Mouse (Mus musculus) kidney, embryonic 14.5 days (tissue): ENCODE measurements at regions not wholly inside any gene's neighbourhood (a gene's known extent, or its start where the extent isn't known, plus 50 kb on each side); places are given as distances from the start of the nearest gene placed in this dataset.

Experiments
- ATAC-seq: fragments of 200-750 bp; cut with Nextera tagmentation; 2 replicates; pipeline ENCODE4 v1.8.0; 2017; ENCODE audit warnings: moderate number of reproducible peaks, mild to moderate bottlenecking, moderate TSS enrichment, moderate library complexity; ENCODE audit not compliant: low FRiP score, low TSS enrichment
- H3K27ac ChIP-seq: fragments of 300-500 bp; sonication (generic); 2 replicates; pipeline ENCODE4 v1.5.1; 2014; ENCODE audit warnings: low read depth, mild to moderate bottlenecking, low read length, moderate library complexity, mixed read lengths
- H3K27me3 ChIP-seq: fragments of 300-500 bp; sonication (generic); 2 replicates; pipeline ENCODE4 v1.6.1; 2014; ENCODE audit warnings: mild to moderate bottlenecking, low read length; ENCODE audit not compliant: control insufficient read depth, insufficient read depth
- H3K36me3 ChIP-seq: fragments of 300-500 bp; sonication (generic); 2 replicates; pipeline ENCODE4 v1.6.1; 2014; ENCODE audit warnings: low read length, mixed read lengths; ENCODE audit not compliant: control insufficient read depth, insufficient read depth
- H3K4me1 ChIP-seq: fragments of 300-500 bp; sonication (generic); 2 replicates; pipeline ENCODE4 v1.6.1; 2014; ENCODE audit warnings: low read length, mixed read lengths; ENCODE audit not compliant: control insufficient read depth, insufficient read depth
- H3K4me2 ChIP-seq: fragments of 300-500 bp; sonication (generic); replicated peaks from 2 replicates; pipeline ENCODE4 v1.6.1; 2014; ENCODE audit warnings: low read depth, mild to moderate bottlenecking, low read length
- H3K4me3 ChIP-seq: fragments of 300-500 bp; sonication (generic); 2 replicates; pipeline ENCODE4 v1.5.1; 2014; ENCODE audit warnings: mild to moderate bottlenecking, low read length
- H3K9ac ChIP-seq: fragments of 300-500 bp; sonication (generic); 2 replicates; pipeline ENCODE4 v1.6.1; 2014; ENCODE audit warnings: low read depth, mild to moderate bottlenecking, low read length, moderate library complexity
- H3K9me3 ChIP-seq: fragments of 300-500 bp; sonication (generic); 2 replicates; pipeline ENCODE4 v1.6.1; 2016; ENCODE audit warnings: low read length; ENCODE audit not compliant: control insufficient read depth
- WGBS: fragments of 180-500 bp; shearing (Covaris S2); extraction: QIAGEN DNeasy Blood & Tissue Kit; methylation state at CpG from one replicate; pipeline ENCODE4 v1.1.7; 2014; 5-methylcytosine and 5-hydroxymethylcytosine counted together

GRCm38 (mm10) chr11:64800246-64801121 lies 178.4 kb upstream of the Elac2 start:
- WGBS, result 13% methylated on average over 21 of the region's 21 CpGs
- no peaks in the 10 kb centered on the region for H3K36me3 ChIP-seq
- no peak for ATAC-seq
- no peak overlapping the region for H3K27ac ChIP-seq
- no peaks in the 10 kb centered on the region for H3K27me3 ChIP-seq
- peak overlapping the region; percentile 32 for H3K4me2 ChIP-seq
- H3K4me1 ChIP-seq, result peaks cover 8% of the 10 kb centered on the region; the same call in 1 of the 2 replicates
- no peaks in the 10 kb centered on the region for H3K9me3 ChIP-seq
- H3K9ac ChIP-seq, result no peak overlapping the region
- no peak overlapping the region for H3K4me3 ChIP-seq

DNA sequence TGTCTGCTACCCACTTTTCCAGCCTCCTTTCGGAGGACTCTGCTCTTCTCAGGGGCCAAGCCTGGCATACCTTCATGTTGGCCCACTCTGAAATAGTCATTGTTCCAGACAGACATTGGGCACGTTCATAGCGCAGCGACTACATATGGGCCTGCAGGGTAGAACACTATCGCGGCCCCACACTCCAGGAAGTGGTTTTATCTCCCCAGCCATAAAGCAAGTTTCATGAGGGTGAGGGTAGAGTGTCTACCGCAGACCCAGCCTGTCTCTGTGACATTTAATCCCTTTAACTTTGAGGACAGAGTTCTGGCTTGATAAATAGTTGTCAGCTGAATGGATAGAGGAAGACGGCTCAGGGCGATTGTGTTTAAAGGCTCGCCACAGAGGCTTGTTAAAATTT lies 177.5 kb upstream of the Elac2 start:
- 13% methylated on average over 10 of the region's 10 CpGs for WGBS

DNA sequence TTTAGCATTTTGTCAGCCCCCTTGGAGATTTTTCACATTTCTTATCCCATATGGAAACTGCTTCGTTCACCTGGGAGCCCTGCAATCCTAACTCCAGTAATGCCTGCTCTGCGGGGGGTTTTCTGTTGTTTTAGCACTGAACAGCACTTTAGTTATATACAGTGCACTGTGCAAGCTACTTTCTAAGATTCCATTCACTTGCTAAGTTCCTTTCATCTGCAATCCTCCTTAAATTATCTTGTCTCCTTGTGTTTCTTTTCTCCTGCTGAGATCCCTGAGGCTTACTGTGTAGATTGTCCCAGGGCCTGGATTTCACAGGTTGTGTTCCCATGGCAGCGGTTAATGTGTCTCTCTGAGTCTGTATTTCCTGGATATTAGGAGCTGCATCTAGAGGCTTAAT lies 173.3 kb upstream of the Elac2 start:
- H3K27ac ChIP-seq, result no peak overlapping the region
- H3K9ac ChIP-seq, result no peak overlapping the region
- no peaks in the 10 kb centered on the region for H3K36me3 ChIP-seq
- no peak overlapping the region for H3K4me3 ChIP-seq
- H3K4me2 ChIP-seq, result no peak overlapping the region
- H3K4me1 ChIP-seq, result peaks cover 7% of the 10 kb centered on the region; the same call in 1 of the 2 replicates
- WGBS, result 71% methylated on average over 3 of the region's 3 CpGs
- H3K9me3 ChIP-seq, result no peaks in the 10 kb centered on the region
- no peak for ATAC-seq
- no peaks in the 10 kb centered on the region for H3K27me3 ChIP-seq

More for the DNA sequence above, 177.5 kb upstream of the Elac2 start:
- H3K9ac ChIP-seq, result no peak overlapping the region
- ATAC-seq, result peak; percentile 91
- H3K27me3 ChIP-seq, result no peaks in the 10 kb centered on the region
- H3K4me1 ChIP-seq, result peaks cover 8% of the 10 kb centered on the region; the same call in 1 of the 2 replicates
- peak overlapping the region; percentile 32 for H3K4me2 ChIP-seq
- H3K36me3 ChIP-seq, result no peaks in the 10 kb centered on the region
- H3K27ac ChIP-seq, result no peak overlapping the region
- no peaks in the 10 kb centered on the region for H3K9me3 ChIP-seq
- no peak overlapping the region for H3K4me3 ChIP-seq

DNA sequence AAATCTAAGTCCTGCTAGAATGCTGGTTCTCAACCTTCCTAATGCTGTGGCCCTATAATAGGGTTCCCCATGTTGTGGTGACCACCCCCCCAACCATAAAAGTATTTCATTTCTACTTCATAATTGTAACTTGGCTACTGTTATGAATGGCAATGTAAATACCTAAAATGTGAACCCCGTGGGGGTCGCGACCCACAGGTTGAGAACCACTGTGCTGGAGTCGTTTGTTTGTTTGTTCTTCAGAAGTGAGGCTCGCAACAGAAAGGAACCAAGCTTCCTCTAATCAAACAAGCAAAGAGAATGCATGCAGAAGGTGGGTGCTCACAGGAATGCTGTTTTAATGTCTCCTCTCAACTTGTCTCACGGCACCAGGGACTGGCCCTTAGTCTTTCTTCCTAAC lies 166.4 kb upstream of the Elac2 start:
- Histone ChIP-seq H3K4me3 (no peak overlapping the region), H3K27me3 (no peaks in the 10 kb centered on the region), H3K27ac (no peak overlapping the region), H3K4me1 (no peaks in the 10 kb centered on the region), H3K36me3 (no peaks in the 10 kb centered on the region), H3K9me3 (no peaks in the 10 kb centered on the region), H3K9ac (no peak overlapping the region), H3K4me2 (no peak overlapping the region)
- 79% methylated on average over 6 of the region's 6 CpGs for WGBS
- ATAC-seq, result no peak

GRCm38 (mm10) chr11:64829429-64829828 lies 149.4 kb upstream of the Elac2 start:
- H3K9me3 ChIP-seq, result no peaks in the 10 kb centered on the region
- H3K4me1 ChIP-seq, result peaks cover 7% of the 10 kb centered on the region; the same call in 1 of the 2 replicates
- no peak overlapping the region for H3K9ac ChIP-seq
- no peaks in the 10 kb centered on the region for H3K27me3 ChIP-seq
- H3K36me3 ChIP-seq, result no peaks in the 10 kb centered on the region
- no peak overlapping the region for H3K27ac ChIP-seq
- ATAC-seq, result no peak
- no peak overlapping the region for H3K4me3 ChIP-seq
- H3K4me2 ChIP-seq, result no peak overlapping the region
- WGBS, result 87% methylated on average over 5 of the region's 5 CpGs

DNA sequence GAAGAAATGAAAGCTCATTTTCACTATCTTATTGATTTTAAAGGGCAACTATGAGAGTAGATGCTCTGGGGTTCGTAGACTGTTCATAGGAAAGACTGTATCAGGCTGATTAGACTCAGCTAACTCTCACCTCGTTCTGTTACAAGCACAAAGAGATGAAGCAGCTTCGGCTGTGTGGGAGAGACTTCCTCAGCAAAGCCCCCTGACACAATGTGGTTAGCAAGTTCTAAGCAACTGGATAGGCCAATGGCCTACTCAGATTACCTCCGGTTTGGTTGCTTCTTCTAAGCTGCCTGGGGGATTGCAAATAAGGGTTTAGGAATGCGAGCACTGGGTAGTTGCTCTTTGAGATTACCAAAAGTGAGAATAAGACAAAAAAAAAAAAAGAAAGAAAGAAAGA lies 146.4 kb upstream of the Elac2 start:
- no peak overlapping the region for H3K27ac ChIP-seq
- H3K4me3 ChIP-seq, result no peak overlapping the region
- H3K27me3 ChIP-seq, result no peaks in the 10 kb centered on the region
- WGBS, result 41% methylated on average over 5 of the region's 5 CpGs
- ATAC-seq, result no peak
- H3K9ac ChIP-seq, result no peak overlapping the region
- no peak overlapping the region for H3K4me2 ChIP-seq
- no peaks in the 10 kb centered on the region for H3K36me3 ChIP-seq
- H3K4me1 ChIP-seq, result peaks cover 10% of the 10 kb centered on the region; the same call in 1 of the 2 replicates
- no peaks in the 10 kb centered on the region for H3K9me3 ChIP-seq

DNA sequence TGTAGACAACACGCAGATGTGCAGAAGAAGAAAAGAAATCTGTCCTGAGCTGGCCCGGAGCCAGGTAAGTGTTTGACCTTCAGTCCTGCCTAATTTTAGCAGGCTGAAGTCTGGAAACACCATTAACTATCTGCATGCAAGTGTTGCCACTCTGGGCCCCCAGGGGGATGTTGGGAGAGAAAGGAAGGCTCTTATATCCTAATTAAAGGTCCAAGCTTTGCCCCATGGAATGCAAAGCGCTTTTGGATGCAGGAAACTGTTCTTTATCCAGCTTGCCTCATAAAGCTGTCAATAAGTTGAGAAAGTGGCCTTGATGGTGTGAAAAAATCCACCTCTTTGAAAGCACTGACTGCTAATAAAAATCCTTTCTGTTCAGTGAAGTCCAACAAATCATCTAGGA lies 145.1 kb upstream of the Elac2 start:
- Histone ChIP-seq H3K4me2 (no peak overlapping the region), H3K4me1 (peaks cover 10% of the 10 kb centered on the region; the same call in 1 of the 2 replicates), H3K27me3 (no peaks in the 10 kb centered on the region), H3K9me3 (no peaks in the 10 kb centered on the region), H3K9ac (no peak overlapping the region), H3K36me3 (no peaks in the 10 kb centered on the region), H3K4me3 (no peak overlapping the region), H3K27ac (no peak overlapping the region)
- WGBS, result 12% methylated on average over 3 of the region's 3 CpGs
- peak; percentile 32; the same call in 1 of the 2 replicates for ATAC-seq

DNA sequence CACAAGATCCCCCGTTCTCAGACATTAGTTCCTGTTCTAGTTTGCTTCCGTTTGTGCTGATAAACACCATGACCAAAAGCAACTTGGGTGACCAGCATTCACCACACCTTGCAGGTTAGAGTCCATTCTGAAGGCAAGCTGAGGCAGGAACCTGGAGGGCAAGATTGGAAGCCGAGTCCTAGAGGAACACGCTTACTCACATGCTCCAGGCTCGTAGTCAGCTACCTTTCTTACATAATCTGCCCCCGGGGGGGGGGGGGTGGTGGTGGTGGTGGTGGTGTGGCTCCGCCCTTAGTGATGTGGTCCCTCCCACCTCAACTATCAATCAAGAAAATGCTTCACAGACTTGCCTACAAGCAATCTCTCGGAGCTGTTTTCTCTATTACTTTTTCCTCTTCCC lies 142.1 kb upstream of the Elac2 start:
- Histone ChIP-seq H3K27me3 (no peaks in the 10 kb centered on the region), H3K4me2 (no peak overlapping the region), H3K9me3 (no peaks in the 10 kb centered on the region), H3K4me1 (peaks cover 10% of the 10 kb centered on the region; the same call in 1 of the 2 replicates), H3K4me3 (no peak overlapping the region), H3K36me3 (no peaks in the 10 kb centered on the region), H3K27ac (no peak overlapping the region), H3K9ac (no peak overlapping the region)
- ATAC-seq, result no peak
- WGBS, result 69% methylated on average over 8 of the region's 8 CpGs

DNA sequence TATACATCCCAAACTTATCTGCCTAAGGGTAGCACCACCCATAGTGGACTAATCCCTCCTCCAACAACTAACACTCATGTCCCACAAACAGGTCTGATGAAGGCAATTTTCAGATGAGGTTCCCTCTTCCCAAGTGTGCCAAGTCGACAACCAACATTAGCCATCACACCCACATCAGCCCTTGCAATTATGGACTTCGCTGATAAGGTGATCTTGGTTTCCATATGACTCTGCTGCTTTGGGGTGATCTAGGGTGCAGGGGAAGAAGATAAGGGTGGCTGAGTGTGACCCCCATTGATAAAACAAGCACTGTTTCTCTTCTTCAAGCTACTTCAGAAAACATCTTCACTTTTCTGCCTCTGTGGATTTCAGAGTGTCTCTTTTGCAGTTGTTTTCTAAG lies 137.7 kb upstream of the Elac2 start:
- H3K9ac ChIP-seq, result no peak overlapping the region

More for the DNA sequence above, 137.7 kb upstream of the Elac2 start:
- Histone ChIP-seq H3K4me2 (no peak overlapping the region), H3K4me3 (no peak overlapping the region), H3K27me3 (no peaks in the 10 kb centered on the region), H3K27ac (no peak overlapping the region), H3K9me3 (no peaks in the 10 kb centered on the region), H3K4me1 (no peaks in the 10 kb centered on the region), H3K36me3 (no peaks in the 10 kb centered on the region)
- ATAC-seq, result no peak
- WGBS, result 90% methylated on average over 2 of the region's 2 CpGs
